Mouse (Mus musculus) ES-Bruce4 (cell line): ENCODE data around the gene Sparcl1. TPM values are rescaled to one million over a fixed set of nuclear protein-coding genes. Genes with fewer than 3 reads are reported as not detected.

ENCODE experiments used
- H3K27ac ChIP-seq: 2 replicates; pipeline ENCODE4 v1.5.1; 2012; ENCODE audit warnings: low read length, inconsistent platforms; ENCODE audit not compliant: insufficient read depth
- H3K27me3 ChIP-seq: 2 replicates; pipeline ENCODE4 v1.6.1; 2012; ENCODE audit warnings: mild to moderate bottlenecking, low read length, inconsistent platforms; ENCODE audit not compliant: control insufficient read depth, poor library complexity, insufficient read depth, severe bottlenecking
- H3K36me3 ChIP-seq: 2 replicates; pipeline ENCODE4 v1.6.1; 2012; ENCODE audit warnings: inconsistent platforms, mild to moderate bottlenecking, low read length, moderate library complexity; ENCODE audit not compliant: control insufficient read depth, poor library complexity, insufficient read depth, severe bottlenecking
- H3K4me1 ChIP-seq: one replicate; pipeline ENCODE4 v1.8.1; 2011; ENCODE audit warnings: low read length; ENCODE audit not compliant: control insufficient read depth, insufficient read depth
- H3K4me3 ChIP-seq: 2 replicates; pipeline ENCODE4 v1.5.1; 2011; ENCODE audit warnings: low read depth, mild to moderate bottlenecking, low read length
- H3K9ac ChIP-seq: 2 replicates; pipeline ENCODE4 v1.6.1; 2012; ENCODE audit warnings: low read depth, mild to moderate bottlenecking, inconsistent platforms; ENCODE audit not compliant: poor library complexity, severe bottlenecking
- H3K9me3 ChIP-seq: replicated peaks from 2 replicates; pipeline ENCODE4 v1.6.1; 2012; ENCODE audit warnings: mild to moderate bottlenecking, low read length, inconsistent platforms; ENCODE audit not compliant: control insufficient read depth, poor library complexity, insufficient read depth, severe bottlenecking
- CTCF ChIP-seq: IDR thresholded peaks from one replicate; pipeline ENCODE4 v1.8.1; 2011; ENCODE audit warnings: low read depth, low read length
- EP300 ChIP-seq: IDR thresholded peaks from 2 replicates; pipeline ENCODE4 v1.6.1; 2011; ENCODE audit warnings: low read depth, low read length; ENCODE audit not compliant: insufficient read depth
- POLR2A ChIP-seq: IDR thresholded peaks from one replicate; pipeline ENCODE4 v1.8.1; 2011; ENCODE audit warnings: low read length; ENCODE audit not compliant: insufficient read depth
- polyA plus RNA-seq: library from polyadenylated mRNA; stranded (reverse); fragments of >200 nt; gene quantifications from 2 replicates; pipeline ENCODE4 v1.2.4, GENCODE M21; 2011; ENCODE audit warnings: low read depth; ENCODE audit not compliant: missing spikeins, insufficient read depth, insufficient read length

Sparcl1 gene
- polyA plus RNA-seq, 1 experiment, result 0.40 TPM

DNA sequence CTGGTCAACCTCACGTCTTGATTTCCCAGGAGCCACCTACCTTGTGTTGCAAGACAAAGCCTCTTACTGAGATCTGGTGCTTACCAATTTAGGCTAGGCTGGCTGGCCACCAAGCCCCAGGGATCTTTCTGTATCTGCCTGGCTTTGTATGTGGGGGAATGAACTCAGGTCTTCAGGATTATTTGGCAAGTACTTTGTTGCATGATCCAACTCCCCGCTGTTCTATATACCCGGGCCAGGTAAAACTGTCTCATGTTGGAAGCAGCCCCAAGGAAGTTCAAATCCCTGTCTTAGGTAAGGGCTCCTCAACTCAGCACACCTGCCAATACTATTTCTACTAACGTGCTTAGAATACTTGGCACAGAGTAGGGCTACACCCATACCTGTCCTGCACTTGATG is 17.4 kb upstream of the Sparcl1 start:
- Histone ChIP-seq H3K27me3 (no peaks in the 10 kb centered on the region), H3K36me3 (no peaks in the 10 kb centered on the region), H3K4me1 (no peaks in the 10 kb centered on the region), H3K27ac (no peak overlapping the region), H3K9ac (no peak overlapping the region), H3K4me3 (no peak overlapping the region), H3K9me3 (no peaks in the 10 kb centered on the region)
- TF ChIP-seq POLR2A (no peak), EP300 (no peak), CTCF (no peak)

DNA sequence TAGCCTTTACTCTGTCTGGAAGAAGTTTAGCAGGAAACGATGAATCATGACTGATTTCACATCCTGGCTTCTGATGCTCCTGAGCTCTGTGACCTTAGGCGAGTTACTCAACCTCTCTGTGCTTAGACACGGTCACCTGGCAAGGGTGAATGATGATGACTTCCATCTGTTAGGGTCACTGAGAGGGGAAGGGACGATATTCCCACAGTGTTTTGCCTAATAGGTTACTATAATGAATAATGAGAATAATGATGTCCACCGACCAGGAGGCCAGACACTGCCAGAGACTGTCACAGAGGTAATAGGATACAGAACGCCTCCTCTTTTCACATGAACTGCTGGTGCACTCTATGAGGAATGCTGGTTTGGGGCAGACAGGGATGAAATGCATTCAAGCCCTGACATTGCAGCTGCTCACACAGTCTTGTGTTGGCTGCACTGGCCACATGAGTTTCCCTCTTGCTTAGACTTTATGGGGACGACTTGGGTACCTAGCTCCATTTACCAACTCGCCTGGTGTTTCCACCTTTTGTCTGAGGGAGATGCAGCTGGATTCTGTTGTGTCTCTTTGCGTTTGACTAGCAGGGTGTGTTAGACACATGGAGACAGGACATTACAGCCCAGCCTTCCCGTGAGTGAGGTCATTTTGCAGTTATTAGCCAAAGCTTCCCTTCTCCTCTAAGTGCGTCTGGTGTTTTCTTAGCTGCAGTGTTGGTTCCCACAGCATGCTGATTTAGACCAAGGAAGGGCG is 14.9 kb upstream of the Sparcl1 start:
- TF ChIP-seq CTCF (no peak), EP300 (no peak), POLR2A (no peak)
- Histone ChIP-seq H3K27ac (no peak overlapping the region), H3K4me3 (no peak overlapping the region), H3K9ac (no peak overlapping the region), H3K9me3 (no peaks in the 10 kb centered on the region), H3K27me3 (no peaks in the 10 kb centered on the region), H3K4me1 (no peaks in the 10 kb centered on the region), H3K36me3 (no peaks in the 10 kb centered on the region)

DNA sequence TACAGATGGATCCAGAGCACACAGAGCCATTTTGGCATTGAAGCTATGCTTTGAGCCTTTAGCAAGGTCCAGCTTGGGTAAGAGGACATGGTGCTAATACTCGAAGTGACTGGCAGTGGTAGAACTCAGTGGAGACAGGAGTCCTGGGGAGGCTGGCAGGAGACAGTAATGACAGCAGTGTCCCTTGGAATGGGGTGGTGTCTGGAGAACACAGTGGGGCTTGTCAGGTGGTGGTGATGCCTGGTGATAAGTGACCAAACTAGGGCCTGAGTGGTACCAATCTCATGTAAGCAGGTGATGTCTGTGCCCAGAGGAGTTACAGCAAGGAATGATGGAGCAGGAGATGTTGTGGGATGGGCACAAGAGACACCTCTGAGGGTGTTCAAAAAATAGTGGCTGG is 13.8 kb upstream of the Sparcl1 start:
- Histone ChIP-seq H3K4me3 (no peak overlapping the region), H3K9me3 (no peaks in the 10 kb centered on the region), H3K27me3 (no peaks in the 10 kb centered on the region), H3K36me3 (no peaks in the 10 kb centered on the region), H3K9ac (no peak overlapping the region), H3K27ac (no peak overlapping the region), H3K4me1 (no peaks in the 10 kb centered on the region)
- no peak for TF ChIP-seq CTCF
- TF ChIP-seq EP300, result no peak
- TF ChIP-seq POLR2A, result no peak

DNA sequence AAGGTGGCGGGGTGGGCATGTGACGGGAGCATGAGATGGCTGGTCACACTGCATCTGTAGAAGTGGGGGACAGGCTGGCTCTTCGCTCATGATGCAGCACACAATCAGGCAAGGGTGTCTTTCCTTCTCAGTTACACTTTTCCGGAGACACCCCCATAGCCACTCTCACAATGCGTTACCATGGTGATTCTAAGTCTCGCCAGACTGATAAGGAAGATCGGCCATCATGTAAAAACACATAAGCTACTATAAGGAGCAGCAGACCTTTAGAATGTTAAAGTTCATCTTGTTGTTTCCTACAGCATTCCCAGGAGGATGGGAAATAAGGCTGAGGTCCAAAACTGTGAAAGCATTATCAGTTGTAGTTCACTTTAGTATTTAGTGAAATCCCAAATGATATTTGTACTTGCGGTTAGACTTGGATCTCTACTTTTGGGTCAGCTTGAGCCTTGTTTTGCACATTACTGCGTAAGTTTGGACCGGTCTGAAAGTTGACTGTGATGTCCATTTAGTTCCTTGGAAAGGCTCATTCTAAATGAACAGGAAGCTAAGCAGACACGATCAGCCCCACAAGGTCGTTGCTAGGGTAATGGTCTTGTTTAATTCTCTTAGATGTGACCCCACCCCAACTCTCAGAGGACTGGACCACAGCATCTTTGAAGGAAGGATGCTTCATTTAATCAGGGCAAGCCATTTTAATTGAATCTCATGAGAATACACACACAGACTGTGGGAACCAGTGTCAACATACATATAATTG is 13.2 kb upstream of the Sparcl1 start:
- Histone ChIP-seq H3K9ac (no peak overlapping the region), H3K27ac (no peak overlapping the region), H3K4me1 (no peaks in the 10 kb centered on the region), H3K9me3 (no peaks in the 10 kb centered on the region), H3K36me3 (no peaks in the 10 kb centered on the region), H3K27me3 (no peaks in the 10 kb centered on the region), H3K4me3 (no peak overlapping the region)
- TF ChIP-seq POLR2A, result no peak
- TF ChIP-seq EP300, result no peak
- TF ChIP-seq CTCF, result no peak

DNA sequence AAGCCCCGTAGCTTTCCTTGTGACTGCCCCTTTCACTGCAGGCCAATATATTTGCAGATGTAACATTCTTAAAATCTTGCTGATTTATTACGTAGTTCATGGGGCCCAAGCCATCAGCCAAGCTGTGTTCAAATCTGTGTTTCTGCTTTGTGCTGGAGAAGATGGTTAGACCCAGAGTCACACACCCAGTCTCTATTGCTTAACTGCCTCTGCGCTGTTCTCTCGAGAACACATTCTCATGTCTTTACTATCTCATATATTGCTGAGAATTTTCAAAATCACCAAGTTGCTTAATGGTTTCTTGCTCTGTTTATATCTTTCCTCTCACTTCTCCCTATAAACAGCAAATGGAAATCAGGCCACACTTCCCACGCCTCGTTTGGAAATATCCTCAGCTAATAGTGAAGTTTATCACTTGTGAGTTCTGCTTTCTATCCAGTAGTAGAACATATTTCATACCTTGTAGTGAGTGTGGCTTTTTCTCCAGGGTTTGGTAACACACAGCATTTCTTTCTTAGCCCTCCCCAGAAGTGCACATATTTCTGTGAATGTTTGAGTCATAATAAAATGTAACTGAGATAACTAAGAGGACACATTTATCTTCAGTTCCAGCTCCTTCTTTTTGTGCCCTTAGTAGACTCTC is 10.6 kb upstream of the Sparcl1 start:
- no peaks in the 10 kb centered on the region for H3K9me3 ChIP-seq
- no peak overlapping the region for H3K9ac ChIP-seq
- H3K4me1 ChIP-seq, result no peaks in the 10 kb centered on the region
- TF ChIP-seq CTCF (no peak), POLR2A (no peak)
- H3K27ac ChIP-seq, result no peak overlapping the region
- no peak overlapping the region for H3K4me3 ChIP-seq
- H3K36me3 ChIP-seq, result no peaks in the 10 kb centered on the region
- no peaks in the 10 kb centered on the region for H3K27me3 ChIP-seq

DNA sequence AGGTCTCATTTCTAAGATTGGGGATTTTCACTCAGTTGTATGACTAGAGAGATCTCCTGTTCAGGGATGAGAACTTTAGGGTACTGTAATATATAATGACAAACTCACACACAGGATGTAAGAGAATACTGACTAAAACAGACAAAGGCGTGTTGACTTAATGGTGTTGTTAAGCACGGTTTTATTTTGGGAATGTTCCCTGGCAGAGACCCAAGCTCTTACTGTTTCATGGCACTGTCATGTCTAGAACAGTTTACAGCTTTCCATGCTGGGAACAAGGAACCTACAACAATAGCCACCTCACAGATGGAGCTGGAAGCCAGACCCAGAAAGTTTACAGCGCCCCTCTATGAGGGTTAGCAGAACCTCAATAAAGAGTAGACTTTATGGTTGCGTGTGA is 2.4 kb upstream of the Sparcl1 start:
- no peaks in the 10 kb centered on the region for H3K36me3 ChIP-seq
- no peaks in the 10 kb centered on the region for H3K9me3 ChIP-seq
- no peak overlapping the region for H3K9ac ChIP-seq
- no peaks in the 10 kb centered on the region for H3K27me3 ChIP-seq
- peaks cover 2% of the 10 kb centered on the region for H3K4me1 ChIP-seq
- H3K4me3 ChIP-seq, result no peak overlapping the region
- TF ChIP-seq EP300 (no peak), POLR2A (no peak), CTCF (no peak)
- no peak overlapping the region for H3K27ac ChIP-seq
